Mouse (Mus musculus): Measurements from ENCODE around the gene Tap1. TPM values are rescaled to one million over a fixed set of nuclear protein-coding genes. Genes with fewer than 3 reads are reported as not detected.
"Not testable (repeated sequence)": the region's sequence is repeated elsewhere in the genome, so short reads cannot be mapped to it uniquely, and the experiment has no call there.

The Tap1 gene
- polyA plus RNA-seq, 1 experiment from 2014 or later, result 1.1 TPM

GRCm38 (mm10) chr17:34207866-34208265, 20.5 kb downstream of the Tap1 start:
- H3K9me3 ChIP-seq, result no peaks in the 10 kb centered on the region
- no peak for ATAC-seq (ENCODE audit: low FRiP score)
- no peak overlapping the region for H3K4me3 ChIP-seq
- peaks cover 86% of the 10 kb centered on the region for H3K27me3 ChIP-seq
- no peak overlapping the region for H3K9ac ChIP-seq
- no peaks in the 10 kb centered on the region for H3K36me3 ChIP-seq
- 98% methylated on average over 9 of the region's 9 CpGs for WGBS
- no peak overlapping the region for H3K27ac ChIP-seq
- H3K4me1 ChIP-seq (replicated peaks), result peaks cover 14% of the 10 kb centered on the region
- no peak overlapping the region for H3K4me2 ChIP-seq

GRCm38 (mm10) chr17:34208421-34208820, 21.1 kb downstream of the Tap1 start:
- WGBS, result 29% methylated on average over 10 of the region's 10 CpGs
- no peaks in the 10 kb centered on the region for H3K36me3 ChIP-seq
- H3K4me3 ChIP-seq, result no peak overlapping the region
- no peak overlapping the region for H3K27ac ChIP-seq
- peaks cover 86% of the 10 kb centered on the region for H3K27me3 ChIP-seq
- peaks cover 14% of the 10 kb centered on the region for H3K4me1 ChIP-seq (replicated peaks)
- no peak overlapping the region for H3K9ac ChIP-seq
- no peak for ATAC-seq (ENCODE audit: low FRiP score)
- no peaks in the 10 kb centered on the region for H3K9me3 ChIP-seq
- H3K4me2 ChIP-seq, result no peak overlapping the region

DNA sequence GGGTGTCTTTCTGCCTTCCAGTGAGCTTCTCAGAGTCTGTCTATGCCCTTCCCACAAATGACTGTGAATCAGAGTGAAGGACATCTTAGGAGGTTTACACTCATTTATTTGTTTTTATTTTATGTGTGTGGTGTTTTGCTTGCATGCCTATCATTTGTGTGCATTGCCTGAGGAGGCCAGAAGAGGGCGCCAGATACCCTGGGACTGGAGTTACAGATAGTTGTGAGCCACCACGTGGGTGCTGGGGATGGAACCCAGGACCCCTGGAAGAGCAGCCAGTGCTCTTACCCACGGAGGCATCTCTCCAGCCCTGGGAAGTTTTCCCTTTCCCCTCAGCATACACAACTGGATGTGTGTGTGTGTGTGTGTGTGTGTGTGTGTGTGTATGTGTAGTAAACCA, 22.3 kb downstream of the Tap1 start:
- H3K9me3 ChIP-seq, result no peaks in the 10 kb centered on the region
- H3K36me3 ChIP-seq, result no peaks in the 10 kb centered on the region
- no peak overlapping the region for H3K27ac ChIP-seq
- 52% methylated on average over 3 of the region's 3 CpGs for WGBS
- H3K9ac ChIP-seq, result no peak overlapping the region
- no peak overlapping the region for H3K4me2 ChIP-seq
- peaks cover 89% of the 10 kb centered on the region for H3K27me3 ChIP-seq
- ATAC-seq (ENCODE audit: low FRiP score), result no peak
- peaks cover 10% of the 10 kb centered on the region for H3K4me1 ChIP-seq (replicated peaks)
- H3K4me3 ChIP-seq, result no peak overlapping the region

GRCm38 (mm10) chr17:34210599-34210998, 23.2 kb downstream of the Tap1 start:
- H3K9me3 ChIP-seq, result no peaks in the 10 kb centered on the region
- H3K4me1 ChIP-seq (replicated peaks), result peaks cover 6% of the 10 kb centered on the region
- no peaks in the 10 kb centered on the region for H3K36me3 ChIP-seq
- H3K27me3 ChIP-seq, result peaks cover 88% of the 10 kb centered on the region
- H3K9ac ChIP-seq, result no peak overlapping the region
- H3K4me2 ChIP-seq, result no peak overlapping the region
- 80% methylated on average over 3 of the region's 3 CpGs for WGBS
- H3K27ac ChIP-seq, result no peak overlapping the region
- no peak for ATAC-seq (ENCODE audit: low FRiP score)
- no peak overlapping the region for H3K4me3 ChIP-seq

- H3K4me1 ChIP-seq (replicated peaks), result peaks cover 6% of the 10 kb centered on the region
- H3K4me2 ChIP-seq, result 0 out of 2 replicates have a peak overlapping the region, but pooled peaks have one; percentile 19
- H3K27me3 ChIP-seq, result peaks cover 80% of the 10 kb centered on the region
- no peak for ATAC-seq (ENCODE audit: low FRiP score)
- WGBS, result 23% methylated on average over 23 of the region's 23 CpGs
- no peaks in the 10 kb centered on the region for H3K36me3 ChIP-seq
- H3K9ac ChIP-seq, result peak overlapping the region; percentile 49; the same call in 1 of the 2 replicates
- no peak overlapping the region for H3K4me3 ChIP-seq
- no peak overlapping the region for H3K27ac ChIP-seq
- no peaks in the 10 kb centered on the region for H3K9me3 ChIP-seq
Observed at GRCm38 (mm10) chr17:34211746-34212365, 24.5 kb downstream of the Tap1 start.

- peak overlapping the region; percentile 29 for H3K9ac ChIP-seq
- H3K27ac ChIP-seq, result no peak overlapping the region
- H3K4me3 ChIP-seq, result peak overlapping the region; percentile 1; the same call in 1 of the 2 replicates
- WGBS, result 56% methylated on average over 21 of the region's 21 CpGs
- peaks cover 6% of the 10 kb centered on the region for H3K4me1 ChIP-seq (replicated peaks)
- no peaks in the 10 kb centered on the region for H3K9me3 ChIP-seq
- no peak for ATAC-seq (ENCODE audit: low FRiP score)
- H3K27me3 ChIP-seq, result peaks cover 64% of the 10 kb centered on the region
- no peaks in the 10 kb centered on the region for H3K36me3 ChIP-seq
- peak overlapping the region; percentile 26 for H3K4me2 ChIP-seq
Observed at GRCm38 (mm10) chr17:34213936-34214335, 26.6 kb downstream of the Tap1 start.

- no peak overlapping the region for H3K27ac ChIP-seq
- no peak overlapping the region for H3K4me3 ChIP-seq
- WGBS, result 86% methylated on average over 12 of the region's 12 CpGs
- no peak overlapping the region for H3K9ac ChIP-seq
- ATAC-seq (ENCODE audit: low FRiP score), result no peak
- no peak overlapping the region for H3K4me2 ChIP-seq
- no peaks in the 10 kb centered on the region for H3K9me3 ChIP-seq
- H3K4me1 ChIP-seq (replicated peaks), result peaks cover 6% of the 10 kb centered on the region
- no peaks in the 10 kb centered on the region for H3K36me3 ChIP-seq
- H3K27me3 ChIP-seq, result peaks cover 56% of the 10 kb centered on the region
Observed at GRCm38 (mm10) chr17:34215176-34215575, 27.8 kb downstream of the Tap1 start.

DNA sequence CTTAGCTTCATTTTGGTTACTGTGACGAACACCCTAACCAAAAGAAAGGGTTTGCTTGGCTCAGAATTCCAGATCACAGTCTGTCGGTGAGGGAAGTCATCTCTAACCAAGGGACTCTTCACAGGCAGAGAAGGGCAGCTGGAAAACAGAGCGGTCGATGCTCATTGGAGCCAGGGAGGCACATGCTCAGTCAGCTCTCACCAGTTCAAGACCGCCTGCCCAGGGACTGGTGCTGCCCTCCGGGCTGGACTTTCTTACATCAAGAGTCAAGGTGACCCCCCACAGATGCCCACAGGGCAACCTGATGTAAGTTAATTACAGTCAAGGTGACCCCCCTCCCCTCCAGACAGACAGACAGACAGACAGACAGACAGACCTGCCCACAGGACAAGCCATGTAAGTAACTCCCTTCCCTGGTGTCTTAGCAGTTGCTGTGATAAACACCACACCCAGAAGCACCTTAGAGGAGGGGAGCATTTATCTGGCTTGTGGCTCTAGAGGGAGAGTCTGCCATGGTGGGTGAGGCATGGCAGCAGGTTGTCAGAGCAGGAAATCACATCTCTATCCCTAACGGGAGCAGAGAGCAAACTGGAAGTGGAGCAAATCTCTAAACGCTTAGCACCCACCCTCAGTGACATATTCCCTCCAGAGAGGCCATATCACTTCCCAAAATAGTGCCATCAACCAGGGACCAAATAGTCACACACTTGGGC, 30.0 kb downstream of the Tap1 start:
- Histone ChIP-seq H3K4me1 (replicated peaks) (no peaks in the 10 kb centered on the region), H3K9ac (no peak overlapping the region), H3K36me3 (no peaks in the 10 kb centered on the region), H3K4me2 (no peak overlapping the region), H3K27ac (no peak overlapping the region), H3K9me3 (no peaks in the 10 kb centered on the region), H3K27me3 (peaks cover 35% of the 10 kb centered on the region), H3K4me3 (no peak overlapping the region)
- ATAC-seq (ENCODE audit: low FRiP score), result no peak
- WGBS, result 91% methylated on average over 8 of the region's 8 CpGs

DNA sequence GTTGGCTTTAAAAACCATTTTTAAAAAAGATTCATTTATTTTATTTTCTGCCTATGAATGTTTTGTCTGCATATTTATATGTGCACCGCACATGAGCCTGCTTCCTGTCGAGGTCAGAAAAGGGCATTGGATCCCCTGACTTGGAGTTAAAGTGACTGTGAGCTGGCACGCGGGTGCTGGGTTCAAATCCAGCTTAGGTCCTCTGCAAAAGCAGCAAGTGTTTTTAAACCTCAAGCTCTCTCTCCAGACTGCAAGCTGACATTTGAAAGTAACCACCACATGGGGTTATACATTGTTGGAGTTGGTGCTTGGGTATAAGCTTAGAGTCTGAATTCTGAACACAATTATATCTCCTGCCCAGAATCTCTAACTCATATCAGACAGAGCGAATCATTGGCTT, 30.6 kb downstream of the Tap1 start:
- H3K36me3 ChIP-seq, result no peaks in the 10 kb centered on the region
- H3K27me3 ChIP-seq, result peaks cover 29% of the 10 kb centered on the region
- no peak overlapping the region for H3K4me3 ChIP-seq
- H3K4me1 ChIP-seq (replicated peaks), result no peaks in the 10 kb centered on the region
- 86% methylated on average over 5 of the region's 5 CpGs for WGBS
- no peak overlapping the region for H3K4me2 ChIP-seq
- H3K27ac ChIP-seq, result no peak overlapping the region
- H3K9me3 ChIP-seq, result no peaks in the 10 kb centered on the region
- no peak for ATAC-seq (ENCODE audit: low FRiP score)
- no peak overlapping the region for H3K9ac ChIP-seq

GRCm38 (mm10) chr17:34218675-34219074, 31.3 kb downstream of the Tap1 start:
- Histone ChIP-seq H3K9me3 (no peaks in the 10 kb centered on the region), H3K4me2 (no peak overlapping the region), H3K36me3 (no peaks in the 10 kb centered on the region), H3K27me3 (peaks cover 22% of the 10 kb centered on the region), H3K9ac (no peak overlapping the region), H3K27ac (no peak overlapping the region), H3K4me3 (no peak overlapping the region), H3K4me1 (replicated peaks) (no peaks in the 10 kb centered on the region)
- 78% methylated on average over 11 of the region's 11 CpGs for WGBS
- no peak for ATAC-seq (ENCODE audit: low FRiP score)

DNA sequence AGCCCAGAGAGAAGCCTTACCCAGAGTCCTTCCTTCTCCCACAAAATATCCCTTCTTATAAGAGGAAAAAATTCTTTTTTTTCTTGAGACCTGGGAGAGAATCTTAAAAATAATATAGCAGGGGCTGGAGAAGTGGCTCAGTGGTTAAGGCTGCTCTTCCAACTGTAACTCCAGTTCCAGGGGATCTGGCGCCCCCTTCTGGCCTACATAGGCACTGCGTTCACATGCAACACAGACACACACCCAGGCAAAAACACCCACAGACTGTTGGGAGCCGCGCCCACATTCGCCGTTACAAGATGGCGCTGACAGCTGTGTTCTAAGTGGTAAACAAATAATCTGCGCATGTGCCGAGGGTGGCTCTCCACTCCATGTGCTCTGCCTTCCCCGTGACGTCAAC, 31.7 kb downstream of the Tap1 start:
- not testable (repeated sequence) for ATAC-seq (ENCODE audit: low FRiP score); H3K4me1 ChIP-seq (replicated peaks); H3K9ac ChIP-seq; H3K27ac ChIP-seq; H3K4me3 ChIP-seq; H3K36me3 ChIP-seq; H3K4me2 ChIP-seq; H3K9me3 ChIP-seq
- 97% methylated on average over 9 of the region's 11 CpGs for WGBS
- H3K27me3 ChIP-seq, result peaks cover 18% of the 10 kb centered on the region

DNA sequence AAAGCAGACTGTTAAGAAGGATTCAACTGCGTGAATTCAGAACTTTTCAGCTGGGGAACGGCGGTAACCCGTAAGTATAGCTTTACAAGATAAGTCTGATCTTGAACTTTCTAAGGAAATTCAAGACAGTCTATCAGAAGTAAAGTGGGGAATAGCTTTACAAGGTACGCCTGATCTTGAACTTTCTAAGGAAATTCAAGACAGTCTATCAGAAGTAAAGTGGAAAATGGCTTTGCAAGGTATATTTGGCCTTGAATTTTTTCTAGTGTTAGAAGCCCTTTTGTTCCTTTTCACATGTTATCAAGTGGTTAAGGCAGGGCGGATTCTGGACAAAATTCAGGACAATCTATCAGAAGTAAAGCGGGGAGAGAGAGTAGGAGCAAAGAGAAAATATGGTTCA, 32.4 kb downstream of the Tap1 start:
- not testable (repeated sequence) for H3K27ac ChIP-seq; H3K36me3 ChIP-seq; H3K9ac ChIP-seq; H3K4me1 ChIP-seq (replicated peaks); H3K9me3 ChIP-seq; H3K4me3 ChIP-seq; ATAC-seq (ENCODE audit: low FRiP score); H3K4me2 ChIP-seq
- 97% methylated on average over 4 of the region's 7 CpGs for WGBS
- H3K27me3 ChIP-seq, result peaks cover 11% of the 10 kb centered on the region

GRCm38 (mm10) chr17:34220401-34220800, 33.0 kb downstream of the Tap1 start:
- not testable (repeated sequence) for H3K4me3 ChIP-seq; H3K27me3 ChIP-seq; ATAC-seq (ENCODE audit: low FRiP score); H3K36me3 ChIP-seq; H3K4me1 ChIP-seq (replicated peaks); H3K9ac ChIP-seq; H3K27ac ChIP-seq; H3K9me3 ChIP-seq; H3K4me2 ChIP-seq
- WGBS, result 97% methylated on average over 10 of the region's 16 CpGs

Data from hindbrain, embryonic 13.5 days (tissue).